Mouse (Mus musculus): ENCODE measurements around the gene 2410004B18Rik. TPM values are rescaled to one million over a fixed set of nuclear protein-coding genes. Genes with fewer than 3 reads are reported as not detected.

Gene 2410004B18Rik
- polyA plus RNA-seq (2012; rRNA removed) (25.9 and 31.2 TPM in 2 replicates), polyA plus RNA-seq (2014; fragmentation: Nextera tagmentation; extraction: Ambion mirVana) (45.6 and 47.8 TPM in 2 replicates)

- H3K9me3 ChIP-seq (ENCODE audit: control insufficient read depth, low read length): no peaks in the 10 kb centered on the region
- ATAC-seq (ENCODE audit: low FRiP score, low read depth): peak; percentile 94
- peak within 1 kb of the TSS; percentile 92 for H3K4me3 ChIP-seq (replicated peaks; ENCODE audit: low read length)
- peak within 1 kb of the TSS; percentile 39; the same call in 1 of the 2 replicates for H3K27ac ChIP-seq (replicated peaks; ENCODE audit: low read depth, low read length)
- H3K4me1 ChIP-seq (ENCODE audit: control insufficient read depth, insufficient read depth, low read length): peaks cover 11% of the 10 kb centered on the region
- peak within 1 kb of the TSS; percentile 61 for H3K4me2 ChIP-seq (replicated peaks; ENCODE audit: low read depth, low read length, severe bottlenecking)
- TF ChIP-seq POLR2A (IDR thresholded peaks at IDR 0.05; ENCODE audit: borderline replicate concordance, extremely low read depth, insufficient read depth, insufficient read length): peak; percentile 91; the same call in 1 of the 2 replicates
- H3K9ac ChIP-seq (ENCODE audit: low read depth, low read length, severe bottlenecking): peak within 1 kb of the TSS; percentile 88
- peaks cover 33% of the 10 kb centered on the region for H3K36me3 ChIP-seq (ENCODE audit: control insufficient read depth, insufficient read depth, low read length)
- no peaks in the 10 kb centered on the region for H3K27me3 ChIP-seq (ENCODE audit: control insufficient read depth, insufficient read depth, low read length)
- 8% methylated on average over 44 of the region's 70 CpGs for WGBS
- DNase-seq (ENCODE audit: low spot score): peak; percentile 94
Observed at GRCm38 (mm10) chr3:145937505-145938404, at the start of gene 2410004B18Rik. Gene 2410004B18Rik (plus strand): TSS chr3:145938014.

- Histone ChIP-seq H3K27me3 (ENCODE audit: control insufficient read depth, insufficient read depth, low read length) (no peaks in the 10 kb centered on the region), H3K4me3 (replicated peaks; ENCODE audit: low read length) (no peak overlapping the region), H3K4me2 (replicated peaks; ENCODE audit: low read depth, low read length, severe bottlenecking) (no peak overlapping the region), H3K9me3 (ENCODE audit: control insufficient read depth, low read length) (no peaks in the 10 kb centered on the region), H3K27ac (replicated peaks; ENCODE audit: low read depth, low read length) (no peak overlapping the region), H3K36me3 (ENCODE audit: control insufficient read depth, insufficient read depth, low read length) (0 out of 2 replicates have a peak, but pooled peaks cover 4% of the 10 kb centered on the region), H3K9ac (ENCODE audit: low read depth, low read length, severe bottlenecking) (no peak overlapping the region), H3K4me1 (ENCODE audit: control insufficient read depth, insufficient read depth, low read length) (peaks cover 5% of the 10 kb centered on the region)
- no peak for TF ChIP-seq POLR2A (IDR thresholded peaks at IDR 0.05; ENCODE audit: borderline replicate concordance, extremely low read depth, insufficient read depth, insufficient read length)
- no peak for ATAC-seq (ENCODE audit: low FRiP score, low read depth)
- WGBS: 57% methylated on average over 18 of the region's 18 CpGs
- DNase-seq (ENCODE audit: low spot score): no peak
Observed at GRCm38 (mm10) chr3:145890346-145891132, 47.3 kb upstream of the 2410004B18Rik start.

GRCm38 (mm10) chr3:145892451-145892850 lies 45.4 kb upstream of the 2410004B18Rik start:
- Histone ChIP-seq H3K4me2 (replicated peaks; ENCODE audit: low read depth, low read length, severe bottlenecking) (no peak overlapping the region), H3K4me1 (ENCODE audit: control insufficient read depth, insufficient read depth, low read length) (no peaks in the 10 kb centered on the region; the same call in 1 of the 2 replicates), H3K9me3 (ENCODE audit: control insufficient read depth, low read length) (no peaks in the 10 kb centered on the region), H3K27ac (replicated peaks; ENCODE audit: low read depth, low read length) (no peak overlapping the region), H3K4me3 (replicated peaks; ENCODE audit: low read length) (no peak overlapping the region), H3K36me3 (ENCODE audit: control insufficient read depth, insufficient read depth, low read length) (0 out of 2 replicates have a peak, but pooled peaks cover 4% of the 10 kb centered on the region), H3K9ac (ENCODE audit: low read depth, low read length, severe bottlenecking) (no peak overlapping the region), H3K27me3 (ENCODE audit: control insufficient read depth, insufficient read depth, low read length) (no peaks in the 10 kb centered on the region)
- no peak for TF ChIP-seq POLR2A (IDR thresholded peaks at IDR 0.05; ENCODE audit: borderline replicate concordance, extremely low read depth, insufficient read depth, insufficient read length)
- ATAC-seq (ENCODE audit: low FRiP score, low read depth): no peak
- 75% methylated on average over 3 of the region's 3 CpGs for WGBS
- DNase-seq (ENCODE audit: low spot score): no peak

- DNase-seq (ENCODE audit: low spot score) (no peak), ATAC-seq (ENCODE audit: low FRiP score, low read depth) (no peak)
- Histone ChIP-seq H3K27me3 (ENCODE audit: control insufficient read depth, insufficient read depth, low read length) (no peaks in the 10 kb centered on the region), H3K4me1 (ENCODE audit: control insufficient read depth, insufficient read depth, low read length) (no peaks in the 10 kb centered on the region), H3K9ac (ENCODE audit: low read depth, low read length, severe bottlenecking) (no peak overlapping the region), H3K9me3 (ENCODE audit: control insufficient read depth, low read length) (no peaks in the 10 kb centered on the region), H3K4me2 (replicated peaks; ENCODE audit: low read depth, low read length, severe bottlenecking) (no peak overlapping the region), H3K36me3 (ENCODE audit: control insufficient read depth, insufficient read depth, low read length) (0 out of 2 replicates have a peak, but pooled peaks cover 4% of the 10 kb centered on the region), H3K4me3 (replicated peaks; ENCODE audit: low read length) (no peak overlapping the region), H3K27ac (replicated peaks; ENCODE audit: low read depth, low read length) (no peak overlapping the region)
- no peak for TF ChIP-seq POLR2A (IDR thresholded peaks at IDR 0.05; ENCODE audit: borderline replicate concordance, extremely low read depth, insufficient read depth, insufficient read length)
- 67% methylated on average over 12 of the region's 12 CpGs for WGBS
Observed at GRCm38 (mm10) chr3:145894131-145894530, 43.7 kb upstream of the 2410004B18Rik start.

GRCm38 (mm10) chr3:145897749-145898148 lies 40.1 kb upstream of the 2410004B18Rik start:
- H3K4me2 ChIP-seq (replicated peaks; ENCODE audit: low read depth, low read length, severe bottlenecking): no peak overlapping the region
- DNase-seq (ENCODE audit: low spot score) (no peak), ATAC-seq (ENCODE audit: low FRiP score, low read depth) (no peak)
- no peak overlapping the region for H3K27ac ChIP-seq (replicated peaks; ENCODE audit: low read depth, low read length)
- 79% methylated on average over 11 of the region's 11 CpGs for WGBS
- H3K27me3 ChIP-seq (ENCODE audit: control insufficient read depth, insufficient read depth, low read length): no peaks in the 10 kb centered on the region
- H3K9me3 ChIP-seq (ENCODE audit: control insufficient read depth, low read length): no peaks in the 10 kb centered on the region
- H3K36me3 ChIP-seq (ENCODE audit: control insufficient read depth, insufficient read depth, low read length): 0 out of 2 replicates have a peak, but pooled peaks cover 4% of the 10 kb centered on the region
- TF ChIP-seq POLR2A (IDR thresholded peaks at IDR 0.05; ENCODE audit: borderline replicate concordance, extremely low read depth, insufficient read depth, insufficient read length): no peak
- H3K4me3 ChIP-seq (replicated peaks; ENCODE audit: low read length): no peak overlapping the region
- H3K9ac ChIP-seq (ENCODE audit: low read depth, low read length, severe bottlenecking): no peak overlapping the region
- H3K4me1 ChIP-seq (ENCODE audit: control insufficient read depth, insufficient read depth, low read length): no peaks in the 10 kb centered on the region
